Mouse (Mus musculus) stomach, postnatal 0 days (tissue): Measurements from ENCODE around the gene Mn1. TPM values are rescaled to one million over a fixed set of nuclear protein-coding genes. Genes with fewer than 3 reads are reported as not detected.

Experiments
- ATAC-seq: fragments of 200-750 bp; cut with Nextera tagmentation; 2 replicates; pipeline ENCODE4 v1.8.0; 2017; ENCODE audit not compliant: low FRiP score, low TSS enrichment
- DNase-seq: peaks from one replicate; pipeline ENCODE4 v3.0.0-alpha.2; 2016; ENCODE audit warnings: low spot score
- H3K27ac ChIP-seq: fragments of 300-500 bp; sonication (generic); replicated peaks from 2 replicates; pipeline ENCODE4 v1.5.1; 2014; ENCODE audit warnings: mild to moderate bottlenecking, control low read depth
- H3K27me3 ChIP-seq: fragments of 300-500 bp; sonication (generic); 2 replicates; pipeline ENCODE4 v1.6.1; 2014; ENCODE audit warnings: low read length; ENCODE audit not compliant: control insufficient read depth, insufficient read depth
- H3K36me3 ChIP-seq: fragments of 300-500 bp; sonication (generic); 2 replicates; pipeline ENCODE4 v1.6.1; 2014; ENCODE audit warnings: low read length, mixed read lengths; ENCODE audit not compliant: control insufficient read depth, insufficient read depth
- H3K4me1 ChIP-seq: fragments of 300-500 bp; sonication (generic); replicated peaks from 2 replicates; pipeline ENCODE4 v1.6.1; 2014; ENCODE audit warnings: antibody characterized with exemption; ENCODE audit not compliant: control insufficient read depth, insufficient read depth
- H3K4me2 ChIP-seq: fragments of 300-500 bp; sonication (generic); replicated peaks from 2 replicates; pipeline ENCODE4 v1.6.1; 2014; ENCODE audit warnings: low read depth, mild to moderate bottlenecking, control low read depth, moderate library complexity
- H3K4me3 ChIP-seq: fragments of 300-500 bp; sonication (generic); 2 replicates; pipeline ENCODE4 v1.5.1; 2014; ENCODE audit warnings: low read depth, low read length, control low read depth
- H3K9ac ChIP-seq: fragments of 300-500 bp; sonication (generic); 2 replicates; pipeline ENCODE4 v1.6.1; 2014; ENCODE audit warnings: mild to moderate bottlenecking, low read length, control low read depth, mixed read lengths
- H3K9me3 ChIP-seq: fragments of 300-500 bp; sonication (generic); 2 replicates; pipeline ENCODE4 v1.6.1; 2016; ENCODE audit warnings: low read length; ENCODE audit not compliant: control insufficient read depth
- CTCF ChIP-seq: IDR thresholded peaks from 2 replicates; pipeline ENCODE4 v1.5.1; 2016; ENCODE audit warnings: antibody characterized with exemption, low read depth, mild to moderate bottlenecking, moderate library complexity
- EP300 ChIP-seq: optimal IDR thresholded peaks from 2 replicates; pipeline ENCODE3; 2016; ENCODE audit warnings: antibody characterized with exemption
- WGBS: fragments of 180-500 bp; shearing (Covaris S2); extraction: QIAGEN DNeasy Blood & Tissue Kit; methylation state at CpG from one replicate; pipeline ENCODE4 v1.1.7; 2014; 5-methylcytosine and 5-hydroxymethylcytosine counted together
- polyA plus RNA-seq: library from polyadenylated mRNA; unstranded; fragments of >200 nt; fragmentation: Nextera tagmentation; extraction: Ambion mirVana; gene quantifications from 2 replicates; pipeline ENCODE4 v1.2.1, GENCODE M21; 2015

Mn1 gene
- 4.9 and 5.6 TPM in 2 replicates for polyA plus RNA-seq

- H3K4me2 ChIP-seq, result peak within 1 kb of the TSS; percentile 94
- peak within 1 kb of the TSS; percentile 78 for H3K27ac ChIP-seq
- peak within 1 kb of the TSS; percentile 82 for H3K9ac ChIP-seq
- H3K9me3 ChIP-seq, result no peaks in the 10 kb centered on the region
- TF ChIP-seq EP300 (no peak), CTCF (peak; percentile 19; the same call in 1 of the 2 replicates)
- no peaks in the 10 kb centered on the region for H3K36me3 ChIP-seq
- H3K4me3 ChIP-seq, result peak within 1 kb of the TSS; percentile 80
- H3K27me3 ChIP-seq, result peaks cover 7% of the 10 kb centered on the region; the same call in 1 of the 2 replicates
- 1% methylated on average over 86 of the region's 88 CpGs for WGBS
- DNase-seq, result peak; percentile 78
- ATAC-seq, result peak; percentile 76
- H3K4me1 ChIP-seq, result peaks cover 11% of the 10 kb centered on the region
These were observed at the start of gene Mn1 for GRCm38 (mm10) chr5:111416591-111417374. TSS of gene Mn1 (plus strand) at chr5:111417362.

- Histone ChIP-seq H3K27me3 (no peaks in the 10 kb centered on the region), H3K4me3 (no peak overlapping the region), H3K36me3 (peaks cover 16% of the 10 kb centered on the region; the same call in 1 of the 2 replicates), H3K4me1 (no peaks in the 10 kb centered on the region), H3K4me2 (no peak overlapping the region), H3K9ac (no peak overlapping the region), H3K27ac (peak overlapping the region; percentile 40; the same call in 1 of the 2 replicates), H3K9me3 (no peaks in the 10 kb centered on the region)
- WGBS, result 82% methylated on average over 11 of the region's 11 CpGs
- no peak for TF ChIP-seq EP300
- no peak for TF ChIP-seq CTCF
- ATAC-seq, result no peak
- no peak for DNase-seq
These were observed 49.1 kb upstream of the Mn1 start for GRCm38 (mm10) chr5:111367937-111368517.

- TF ChIP-seq EP300, result no peak
- no peak for TF ChIP-seq CTCF
- 84% methylated on average over 5 of the region's 5 CpGs for WGBS
- Histone ChIP-seq H3K4me3 (no peak overlapping the region), H3K9ac (no peak overlapping the region), H3K4me1 (no peaks in the 10 kb centered on the region), H3K27ac (no peak overlapping the region), H3K27me3 (no peaks in the 10 kb centered on the region), H3K36me3 (peaks cover 21% of the 10 kb centered on the region), H3K9me3 (no peaks in the 10 kb centered on the region), H3K4me2 (no peak overlapping the region)
- DNase-seq (no peak), ATAC-seq (no peak)
These were observed 48.6 kb upstream of the Mn1 start for GRCm38 (mm10) chr5:111368576-111368975.

- Histone ChIP-seq H3K4me2 (no peak overlapping the region), H3K36me3 (peaks cover 30% of the 10 kb centered on the region), H3K4me1 (no peaks in the 10 kb centered on the region), H3K4me3 (no peak overlapping the region), H3K27me3 (no peaks in the 10 kb centered on the region), H3K9me3 (no peaks in the 10 kb centered on the region), H3K9ac (no peak overlapping the region), H3K27ac (no peak overlapping the region)
- DNase-seq (no peak), ATAC-seq (no peak)
- TF ChIP-seq EP300, result no peak
- no peak for TF ChIP-seq CTCF
- 53% methylated on average over 4 of the region's 4 CpGs for WGBS
These were observed 41.5 kb upstream of the Mn1 start for GRCm38 (mm10) chr5:111375616-111376015.

- WGBS, result 81% methylated on average over 24 of the region's 24 CpGs
- no peaks in the 10 kb centered on the region for H3K4me1 ChIP-seq
- no peaks in the 10 kb centered on the region for H3K9me3 ChIP-seq
- no peak for TF ChIP-seq CTCF
- no peak for TF ChIP-seq EP300
- peaks cover 33% of the 10 kb centered on the region for H3K36me3 ChIP-seq
- no peak overlapping the region for H3K9ac ChIP-seq
- ATAC-seq (no peak), DNase-seq (no peak)
- no peak overlapping the region for H3K4me3 ChIP-seq
- H3K27me3 ChIP-seq, result no peaks in the 10 kb centered on the region
- H3K27ac ChIP-seq, result no peak overlapping the region
- H3K4me2 ChIP-seq, result no peak overlapping the region
These were observed 40.7 kb upstream of the Mn1 start for GRCm38 (mm10) chr5:111376276-111377020.
